Mouse (Mus musculus) embryo, embryonic 11.5 days (tissue): ENCODE data around the gene Zfp654.
A peak's percentile ranks its signal among the peaks of the same experiment; 100 is the strongest.
"Not testable (repeated sequence)": the region's sequence is repeated elsewhere in the genome, so short reads cannot be mapped to it uniquely, and the experiment has no call there.

Experiments
- DNase-seq: peaks from one replicate; pipeline ENCODE4 v3.0.0-alpha.2; 2012; ENCODE audit warnings: low read depth, low spot score

Gene Zfp654

DNA sequence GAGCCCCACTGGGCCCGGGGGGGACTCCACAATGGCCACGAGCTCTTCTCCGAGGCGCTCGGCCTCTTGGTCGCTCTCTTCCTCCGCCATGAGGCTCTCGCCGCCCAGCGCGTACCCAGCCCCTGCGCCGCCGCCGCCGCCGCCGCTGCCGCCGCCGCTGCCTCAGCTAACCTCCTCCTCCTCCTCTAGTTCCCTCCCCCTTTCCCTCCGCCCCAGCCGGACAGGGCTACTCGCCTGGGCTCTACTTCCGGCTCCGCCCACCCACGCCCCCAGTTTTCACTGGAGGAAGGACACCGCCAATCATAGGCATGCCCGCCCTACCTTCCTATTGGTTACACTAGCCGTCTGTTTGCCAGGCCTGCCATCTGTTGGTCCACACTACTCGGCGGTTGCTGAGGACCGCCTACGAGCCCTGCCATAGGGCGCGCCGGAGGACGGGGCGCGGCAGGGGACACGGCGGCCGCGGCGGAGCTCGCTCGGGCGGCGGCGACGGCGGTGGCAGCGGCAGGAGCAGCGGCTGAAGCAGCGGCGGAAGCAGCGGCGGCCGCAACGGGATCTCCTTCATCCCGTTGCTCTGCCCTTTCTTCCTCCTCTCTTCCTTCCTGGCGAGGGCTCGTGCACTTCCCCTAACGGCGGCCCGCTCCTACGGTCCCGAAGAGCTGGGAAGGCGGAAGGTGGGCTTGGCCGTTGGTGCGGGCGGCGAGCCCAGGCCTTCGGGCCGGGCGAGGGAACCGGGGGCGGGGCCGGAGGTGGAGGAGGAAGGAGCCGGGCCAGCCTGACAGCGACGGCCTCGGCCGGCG, at the start of gene Zfp654, which contains the start of gene Cggbp1:
Zfp654 (minus strand) TSS at position 90 of the 800 bp plus-strand sequence.
Cggbp1 (plus strand) TSS at position 434 of the 800 bp plus-strand sequence.
- DNase-seq: peak; percentile 99

DNA sequence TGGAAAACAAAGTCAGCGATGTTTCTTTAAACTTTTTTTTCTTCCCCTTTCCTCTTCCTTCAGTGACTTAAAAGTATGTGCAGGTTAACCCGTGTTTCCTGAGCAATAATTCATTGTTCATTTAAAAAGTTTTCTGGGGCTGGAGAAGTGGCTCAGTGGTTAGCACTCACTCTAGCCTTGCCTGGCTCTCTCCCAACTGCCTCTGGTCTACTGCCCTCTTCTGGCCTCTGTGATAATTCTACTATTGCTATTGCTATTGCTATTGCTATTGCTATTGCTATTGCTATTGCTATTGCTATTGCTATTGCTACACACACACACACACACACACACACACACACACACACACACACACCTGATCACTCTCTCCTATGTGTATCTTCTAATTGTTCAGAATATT, 47.6 kb upstream of the Zfp654 start:
- DNase-seq: no peak

DNA sequence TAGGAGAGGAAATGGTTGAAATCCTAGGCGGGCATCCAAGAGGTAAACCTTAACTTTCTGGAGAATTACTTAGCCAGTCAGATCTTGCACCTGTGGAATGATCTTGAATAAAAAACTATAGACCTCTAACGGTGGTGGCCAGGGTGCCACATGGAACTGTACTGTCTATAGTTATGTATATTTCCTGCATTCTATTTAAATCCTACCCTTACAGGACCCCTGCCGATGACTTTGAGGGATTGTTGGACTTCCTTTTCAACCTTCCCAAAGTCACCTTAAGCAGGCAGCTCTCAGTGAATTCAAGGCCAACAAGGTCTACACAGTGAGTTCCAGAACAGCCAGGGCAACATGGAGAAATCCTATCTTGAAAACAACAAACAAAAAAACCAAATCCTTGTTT, 38.0 kb upstream of the Zfp654 start:
- no peak for DNase-seq

DNA sequence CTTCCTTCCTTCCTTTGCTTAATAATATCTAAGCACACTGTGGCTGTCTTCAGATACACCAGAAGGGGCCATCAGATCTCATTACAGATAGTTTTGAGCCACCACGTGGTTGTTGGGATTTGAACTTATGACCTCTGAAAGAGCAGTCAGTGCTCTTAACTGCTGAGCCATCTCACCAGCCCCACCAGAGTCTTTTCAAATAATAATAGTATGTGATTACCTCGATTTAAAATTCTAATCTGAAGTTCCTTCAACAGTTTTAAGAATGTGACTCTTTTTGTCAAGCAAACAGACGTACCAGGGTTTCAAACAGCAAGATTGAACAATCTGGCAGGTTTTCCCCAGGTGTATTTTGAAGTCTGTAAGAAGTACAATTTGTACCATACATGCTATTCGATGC, 34.1 kb upstream of the Zfp654 start:
- DNase-seq: no peak

DNA sequence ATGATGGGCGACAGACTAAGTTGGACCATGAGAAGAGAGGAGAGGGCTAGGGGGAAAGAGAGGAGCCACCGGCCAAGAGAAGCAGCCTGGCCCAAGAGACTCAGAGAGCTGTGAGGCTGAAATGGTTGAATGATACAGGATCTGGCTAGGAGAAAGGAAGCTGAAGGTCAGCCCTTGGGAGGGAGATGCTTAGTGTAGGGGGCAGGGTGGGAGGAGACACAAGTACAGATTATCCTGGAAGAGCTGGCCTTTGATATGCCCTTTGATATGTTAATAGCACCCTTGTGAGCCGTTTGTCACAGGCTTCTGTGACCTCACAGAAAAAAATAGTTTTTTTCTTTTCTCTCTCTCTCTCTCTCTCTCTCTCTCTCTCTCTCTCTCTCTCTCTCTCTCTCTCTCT, 33.7 kb upstream of the Zfp654 start:
- no peak for DNase-seq

DNA sequence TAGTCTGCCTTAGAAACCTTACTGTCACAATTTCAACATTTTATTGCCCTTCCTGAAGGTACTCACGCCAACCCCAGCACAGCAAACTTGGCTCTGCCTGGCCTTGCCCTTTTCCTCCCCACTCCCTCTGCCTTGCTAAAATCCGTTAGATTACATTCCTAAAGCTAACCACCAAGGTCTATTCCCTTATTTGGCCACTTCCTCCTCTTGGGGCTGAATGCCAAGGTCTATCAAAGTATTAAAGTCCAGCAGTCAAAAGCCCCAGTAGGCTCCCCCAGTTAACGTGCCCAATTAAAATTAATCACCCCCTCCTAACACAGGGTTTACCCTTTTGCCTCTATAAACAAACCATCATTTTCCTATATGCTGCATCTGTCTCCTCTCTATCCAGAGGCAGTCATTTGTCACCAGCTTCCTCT, 33.0 kb upstream of the Zfp654 start:
- DNase-seq: no peak

DNA sequence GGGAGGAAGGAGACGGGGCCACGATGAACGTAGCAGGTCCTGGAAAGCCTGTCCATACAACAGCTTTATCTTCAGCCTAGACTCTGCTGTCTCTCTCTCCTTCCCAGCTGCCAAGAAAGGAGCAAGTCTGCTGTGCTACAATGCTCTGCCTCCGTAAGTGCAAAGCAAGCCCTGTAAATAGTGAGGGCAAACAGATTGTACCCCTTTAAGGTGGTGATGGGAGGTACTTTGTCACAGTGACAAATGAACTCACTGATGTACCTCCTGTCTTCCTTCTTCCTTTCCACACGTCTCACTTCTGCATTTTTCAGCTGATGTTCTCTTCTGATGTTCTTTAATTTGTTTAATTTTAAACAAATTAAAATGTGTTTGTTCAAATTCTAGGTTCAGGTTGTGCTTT, 32.4 kb upstream of the Zfp654 start:
- no peak for DNase-seq

DNA sequence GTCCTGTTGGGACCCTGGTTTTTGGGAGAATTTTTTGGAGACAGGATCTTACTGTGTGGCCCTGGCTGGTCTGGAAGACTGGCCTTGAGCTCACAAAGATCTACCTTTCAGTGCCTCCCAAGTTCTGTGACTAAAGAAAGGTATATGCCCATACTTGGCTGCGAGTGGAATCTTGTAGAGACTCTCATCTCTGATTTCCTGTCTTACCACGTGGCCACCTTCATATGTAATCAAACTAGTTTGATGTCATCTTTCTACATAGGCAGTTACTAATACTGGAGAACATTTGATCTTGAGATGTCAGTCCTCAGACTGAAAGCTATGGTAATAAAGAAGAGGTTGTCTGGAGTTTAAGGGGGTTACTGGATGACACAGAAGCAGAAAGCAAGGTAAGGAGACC, 30.0 kb upstream of the Zfp654 start:
- DNase-seq: no peak

DNA sequence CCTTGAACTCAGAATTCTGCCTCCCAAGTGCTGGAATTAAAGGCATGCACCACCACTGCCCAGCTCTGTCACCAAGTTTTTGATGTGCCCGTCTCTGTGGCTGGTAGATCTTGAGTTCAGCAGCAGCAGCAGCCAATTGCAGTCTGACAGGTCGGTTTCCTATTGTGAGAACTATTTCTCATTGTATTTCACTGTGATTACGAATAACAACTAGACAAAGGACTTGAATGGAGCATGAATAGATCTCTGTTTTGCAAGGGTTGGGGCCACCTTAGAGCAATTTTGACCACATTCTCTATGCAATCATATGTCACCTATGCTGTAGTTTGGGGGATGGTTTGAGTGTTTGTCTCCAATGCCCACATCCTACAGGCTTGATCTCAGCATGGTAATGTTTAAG, 29.5 kb upstream of the Zfp654 start:
- no peak for DNase-seq

DNA sequence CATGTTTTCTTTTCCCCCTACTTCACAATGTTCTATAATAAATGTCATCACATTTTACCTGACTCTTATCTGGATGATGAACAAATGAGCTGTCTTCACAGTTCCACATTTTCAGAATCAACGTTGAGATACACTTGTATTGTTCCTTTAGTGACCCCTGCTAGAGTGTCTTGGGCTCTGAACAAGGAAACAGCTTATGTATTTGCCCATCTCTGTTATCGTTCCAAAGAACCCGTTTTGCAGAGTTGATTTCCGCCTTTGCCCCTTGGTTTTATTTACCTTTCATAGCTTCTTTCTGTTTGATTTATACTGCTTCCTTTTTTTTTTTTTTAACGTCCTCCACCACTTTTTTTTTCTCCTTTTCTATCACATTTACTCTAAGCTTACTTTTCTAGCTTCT, 28.3 kb upstream of the Zfp654 start:
- no peak for DNase-seq

DNA sequence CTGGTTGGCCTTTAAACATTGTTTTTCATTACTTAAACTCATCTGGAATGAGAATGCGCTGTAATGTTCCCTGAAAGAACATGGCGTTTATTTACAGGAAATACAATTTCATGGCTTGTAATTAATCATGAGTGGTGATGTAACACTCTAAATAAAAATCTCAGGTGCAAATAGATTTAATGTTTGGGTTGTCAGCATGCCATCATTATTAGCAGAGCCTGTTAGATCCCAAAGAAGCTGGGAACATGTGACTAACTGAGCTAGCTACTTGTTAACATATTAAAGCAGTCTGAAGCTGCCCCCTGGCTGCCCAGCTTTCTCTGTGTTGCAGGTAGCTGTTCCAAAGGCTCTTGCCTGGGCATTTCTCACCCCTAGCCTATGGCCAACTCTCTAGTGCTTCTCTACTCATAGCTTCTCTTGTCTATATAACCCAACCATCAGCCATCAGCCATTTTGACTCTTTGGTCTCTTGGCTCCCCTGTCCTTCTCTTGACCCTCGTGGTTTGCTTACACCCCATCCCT, 27.2 kb upstream of the Zfp654 start:
- DNase-seq: no peak

DNA sequence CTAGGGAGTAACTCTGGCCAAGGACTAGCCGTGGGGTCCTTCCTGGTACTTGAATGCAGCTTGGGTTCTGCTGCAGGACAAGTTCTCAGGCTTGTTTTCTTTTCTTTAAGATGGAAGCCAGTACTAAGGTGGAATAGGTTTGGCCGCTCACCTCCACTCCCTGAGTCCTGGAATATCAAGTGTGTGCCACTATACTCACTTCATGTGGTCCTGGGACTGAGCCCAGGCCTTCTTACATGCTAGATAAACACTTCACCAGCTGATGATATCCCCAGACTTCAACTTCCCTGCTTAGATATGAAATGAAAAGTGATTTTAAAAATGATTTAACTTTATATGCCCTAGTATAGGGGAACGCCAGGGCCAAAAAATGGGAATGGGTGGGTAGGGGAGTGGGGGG, 25.9 kb upstream of the Zfp654 start:
- DNase-seq: no peak

DNA sequence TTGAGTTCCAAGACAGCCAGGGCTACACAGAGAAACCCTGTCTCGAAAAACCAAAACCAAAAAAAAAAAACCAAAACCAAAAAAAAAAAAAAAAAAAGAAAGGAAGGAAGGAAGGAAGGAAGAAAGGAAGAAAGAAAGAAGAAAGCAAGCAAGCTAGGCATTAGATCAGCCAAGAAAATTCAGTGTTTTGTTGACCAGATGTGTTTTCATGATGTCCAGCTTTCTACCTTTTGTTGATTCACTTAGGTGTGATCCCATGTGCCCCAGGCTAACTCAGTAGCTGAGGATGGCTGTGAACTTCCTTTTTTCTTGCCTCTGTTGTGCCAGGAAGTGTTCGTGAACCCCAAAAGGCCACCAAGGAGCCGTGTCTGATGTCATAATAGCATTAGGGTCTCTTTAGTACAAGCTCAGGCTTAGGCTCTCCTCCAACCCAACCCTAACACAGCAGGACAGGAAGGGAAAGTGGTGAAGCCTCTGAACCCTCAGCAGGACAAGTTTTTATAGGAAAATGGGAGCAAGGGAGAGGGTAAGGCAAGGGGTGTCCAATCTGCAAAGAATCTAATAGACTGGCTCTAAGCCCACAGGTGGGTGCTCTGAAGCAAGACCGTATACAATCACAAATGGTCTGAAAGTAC, 25.3 kb upstream of the Zfp654 start:
- no peak for DNase-seq

DNA sequence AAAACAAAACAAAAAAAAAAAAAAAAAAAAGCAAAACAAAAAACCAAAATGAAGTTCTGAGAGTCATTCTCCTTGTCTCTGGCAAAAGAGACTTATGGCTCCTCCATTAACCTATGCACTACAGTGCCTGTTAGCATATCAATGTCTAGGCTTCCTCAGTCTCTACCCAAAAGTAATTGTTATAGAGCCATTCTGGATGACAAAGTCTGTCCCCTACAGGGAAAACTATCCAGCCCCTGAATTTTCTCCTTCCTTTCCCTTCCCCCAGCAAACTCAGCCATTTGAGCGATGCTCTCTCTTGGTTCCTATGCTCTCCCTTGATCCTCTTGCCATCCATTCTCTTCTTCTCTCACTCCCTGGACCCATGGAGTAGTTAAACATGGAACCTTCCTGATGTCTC, 24.4 kb upstream of the Zfp654 start:
- DNase-seq: no peak

DNA sequence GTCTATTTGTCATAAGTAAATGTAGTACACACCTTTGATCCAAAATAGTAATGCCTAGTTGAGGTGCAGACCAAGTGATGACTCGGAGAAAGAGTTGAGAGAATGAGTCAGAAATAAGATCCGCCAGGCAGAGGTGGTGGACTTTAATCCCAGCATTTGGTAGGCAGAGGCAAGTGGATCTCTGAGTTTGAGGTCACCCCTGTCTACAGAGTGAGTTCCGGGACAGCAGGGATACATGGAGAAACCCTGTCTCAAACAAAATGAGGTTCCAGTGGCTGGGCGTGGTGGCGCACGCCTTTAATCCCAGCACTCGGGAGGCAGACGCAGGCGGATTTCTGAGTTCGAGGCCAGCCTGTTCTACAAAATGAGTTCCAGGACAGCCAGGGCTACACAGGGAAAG, 23.9 kb upstream of the Zfp654 start:
- DNase-seq: no peak

DNA sequence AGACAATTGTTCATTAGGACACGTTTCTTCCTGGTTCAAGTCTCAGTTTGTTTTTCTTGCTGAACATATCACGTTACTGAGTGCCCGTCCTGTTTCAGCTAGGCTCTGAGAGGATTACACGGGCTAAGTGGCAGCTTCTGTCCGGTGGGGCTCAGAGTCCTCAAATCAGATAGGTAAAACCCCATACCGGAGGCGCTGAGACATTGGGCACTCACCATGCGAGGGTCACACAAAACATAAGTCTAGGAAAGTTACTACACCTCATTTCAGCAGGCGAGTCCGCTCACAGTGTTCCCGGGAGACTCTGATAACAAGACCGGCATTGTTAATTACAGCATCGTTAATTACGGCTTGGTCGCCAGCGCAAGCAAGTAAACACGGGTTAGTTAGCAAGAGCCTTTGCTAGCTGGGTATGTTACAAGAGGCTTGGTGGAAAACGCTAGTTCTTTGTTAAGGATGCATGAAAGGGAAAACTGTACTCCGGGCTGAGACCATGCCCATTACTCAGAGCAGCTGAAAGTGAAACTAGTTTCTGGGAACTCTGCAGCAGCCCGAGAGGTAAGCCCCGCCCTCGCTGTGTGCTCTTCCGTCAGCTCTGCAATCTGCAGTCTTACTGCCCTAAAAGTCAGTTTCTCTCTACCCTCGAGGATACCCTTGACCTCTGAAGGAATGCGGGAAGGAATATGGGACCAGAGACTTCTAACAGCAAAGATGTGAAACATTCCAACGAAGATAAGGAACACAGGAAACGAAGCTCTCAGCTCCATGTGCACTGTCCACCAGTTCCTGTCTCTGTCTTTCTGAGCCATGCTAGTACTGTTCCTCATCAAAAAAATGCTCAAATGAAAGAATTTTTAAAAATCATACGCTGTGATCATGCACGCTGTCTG, 22.2 kb upstream of the Zfp654 start:
- DNase-seq: peak; percentile 50

DNA sequence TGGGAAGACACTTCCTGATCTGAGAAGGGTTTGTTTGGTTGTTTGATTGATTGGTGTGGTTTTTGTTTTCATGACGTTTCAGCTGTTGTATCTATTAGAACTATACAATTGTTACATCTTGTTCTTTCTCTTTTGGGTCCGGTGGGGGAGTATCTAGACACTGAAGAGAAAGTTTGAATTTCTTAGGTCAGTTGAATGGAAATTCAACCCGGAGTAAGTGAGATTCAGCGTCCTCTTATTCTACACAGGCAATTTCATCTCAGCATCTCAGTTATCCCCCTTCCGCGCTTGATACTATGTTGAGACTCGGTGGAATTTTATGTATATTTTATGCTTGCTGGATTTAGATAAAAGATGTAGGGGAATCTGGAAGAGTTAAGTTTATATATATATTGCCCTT, 21.4 kb upstream of the Zfp654 start:
- DNase-seq: no peak

DNA sequence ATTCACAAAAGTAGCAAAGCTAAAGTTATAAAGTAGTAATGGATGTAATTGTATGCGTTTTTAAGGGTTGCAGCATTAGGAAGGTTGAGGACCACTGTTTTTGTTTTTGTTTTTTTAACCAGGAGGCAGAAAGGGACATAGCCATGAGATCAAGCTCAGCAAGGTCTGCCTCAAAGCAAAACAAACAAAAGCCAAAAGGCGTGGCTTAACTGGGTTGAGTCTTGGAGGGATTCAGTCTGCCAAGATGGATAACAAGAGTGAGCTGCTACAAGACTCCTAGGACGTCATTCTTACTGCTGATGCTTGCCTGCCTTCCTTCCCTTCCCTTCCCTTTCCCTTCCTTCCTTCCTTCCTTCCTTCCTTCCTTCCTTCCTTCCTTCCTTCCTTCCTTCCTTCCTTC, 20.8 kb upstream of the Zfp654 start:
- DNase-seq: no peak

DNA sequence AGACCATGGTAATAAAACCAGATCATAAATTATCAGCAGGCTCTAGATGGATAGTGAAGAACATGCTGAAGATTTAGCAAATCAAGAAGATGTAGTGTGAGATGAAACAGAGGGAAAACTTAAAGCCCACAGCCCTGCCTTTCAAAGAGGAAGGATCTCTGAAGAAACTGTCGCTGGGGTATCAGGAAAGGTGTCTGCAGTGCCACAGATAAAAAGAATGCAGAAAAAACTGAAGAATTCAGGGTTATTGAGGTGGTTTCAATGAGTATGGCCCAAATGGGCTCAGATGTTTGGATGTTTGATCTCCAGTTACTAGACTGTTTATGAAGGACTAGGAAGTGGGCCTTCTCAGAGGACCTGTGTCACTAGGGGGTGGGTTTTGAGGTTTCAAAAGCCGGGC, 18.2 kb upstream of the Zfp654 start:
- DNase-seq: no peak

DNA sequence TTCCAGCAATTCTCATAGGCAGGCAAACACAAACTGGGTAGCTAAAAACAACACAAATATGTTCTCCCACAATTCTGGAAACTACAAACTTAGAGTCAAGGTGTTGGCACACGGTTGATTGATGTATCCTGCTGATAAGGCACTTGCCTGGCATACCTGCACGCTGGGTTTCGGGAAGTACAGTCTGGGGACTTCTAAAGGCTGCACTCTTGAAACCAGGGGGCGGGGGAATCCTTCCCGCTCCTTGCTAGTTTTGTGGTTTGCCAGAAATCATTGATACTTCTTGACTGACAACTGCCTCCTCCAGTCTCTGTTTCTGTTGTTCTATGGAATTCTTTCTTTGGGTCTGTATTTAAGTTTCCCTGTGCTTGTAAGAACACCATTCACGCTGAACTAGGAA, 17.2 kb upstream of the Zfp654 start:
- no peak for DNase-seq

DNA sequence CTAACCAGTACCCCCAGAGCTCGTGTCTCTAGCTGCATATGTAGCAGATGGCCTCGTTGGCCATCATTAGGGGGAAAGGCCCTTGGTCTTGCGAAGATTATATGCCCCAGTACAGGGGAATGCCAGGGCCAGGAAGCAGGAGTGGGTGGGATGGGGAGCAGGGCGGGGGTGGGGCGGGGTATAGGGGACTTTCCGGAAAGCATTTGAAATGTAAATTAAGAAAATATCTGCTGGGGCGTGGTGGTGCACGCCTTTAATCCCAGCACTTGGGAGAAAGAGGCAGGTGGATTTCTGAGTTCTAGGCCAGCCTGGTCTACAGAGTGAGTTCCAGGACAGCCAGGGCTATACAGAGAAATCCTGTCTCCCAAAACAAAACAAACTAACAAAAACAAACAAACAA, 14.4 kb upstream of the Zfp654 start:
- not testable (repeated sequence) for DNase-seq

DNA sequence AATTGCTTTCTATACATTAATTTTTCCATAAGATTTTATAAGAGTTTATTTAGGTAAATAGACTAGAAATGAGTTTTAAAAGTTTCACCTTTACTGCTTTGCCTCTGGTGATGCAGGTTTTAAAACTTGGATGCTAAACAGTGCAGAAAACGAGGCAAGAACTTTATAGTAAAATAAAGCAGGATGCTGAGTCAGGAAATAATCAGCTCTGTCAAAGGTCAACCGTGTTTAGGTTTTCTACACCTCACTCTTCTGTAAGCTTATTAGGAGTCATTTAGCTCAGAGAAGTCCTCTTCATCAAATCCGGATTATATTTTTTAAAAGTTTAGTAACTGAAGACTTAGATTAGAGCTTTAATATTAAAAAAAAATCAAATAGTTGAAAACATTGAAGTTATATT, 5.5 kb upstream of the Zfp654 start:
- no peak for DNase-seq
